Mouse (Mus musculus) embryonic facial prominence, embryonic 12.5 days (tissue): ENCODE results near the gene Bend4. TPM values are rescaled to one million over a fixed set of nuclear protein-coding genes. Genes with fewer than 3 reads are reported as not detected.

Source experiments
- ATAC-seq: fragments of 200-750 bp; cut with Nextera tagmentation; 2 replicates; pipeline ENCODE4 v1.8.0; 2017; ENCODE audit not compliant: insufficient number of reproducible peaks, insufficient read depth, low FRiP score, low TSS enrichment
- H3K27ac ChIP-seq: fragments of 300-500 bp; sonication (generic); 2 replicates; pipeline ENCODE4 v1.5.1; 2016; ENCODE audit warnings: mild to moderate bottlenecking
- H3K27me3 ChIP-seq: fragments of 300-500 bp; sonication (generic); 2 replicates; pipeline ENCODE4 v1.6.1; 2016; ENCODE audit warnings: mild to moderate bottlenecking, moderate library complexity
- H3K36me3 ChIP-seq: fragments of 300-500 bp; sonication (generic); 2 replicates; pipeline ENCODE4 v1.6.1; 2016; ENCODE audit warnings: mild to moderate bottlenecking
- H3K4me1 ChIP-seq: fragments of 300-500 bp; sonication (generic); 2 replicates; pipeline ENCODE4 v1.6.1; 2016
- H3K4me2 ChIP-seq: fragments of 300-500 bp; sonication (generic); replicated peaks from 2 replicates; pipeline ENCODE4 v1.6.1; 2016; ENCODE audit warnings: mild to moderate bottlenecking, moderate library complexity
- H3K4me3 ChIP-seq: fragments of 300-500 bp; sonication (generic); 2 replicates; pipeline ENCODE4 v1.5.1; 2016; ENCODE audit warnings: mild to moderate bottlenecking
- H3K9ac ChIP-seq: fragments of 300-500 bp; sonication (generic); 2 replicates; pipeline ENCODE4 v1.6.1; 2016; ENCODE audit warnings: mild to moderate bottlenecking, moderate library complexity
- H3K9me3 ChIP-seq: fragments of 300-500 bp; sonication (generic); 2 replicates; pipeline ENCODE4 v1.6.1; 2016; ENCODE audit warnings: mild to moderate bottlenecking, moderate library complexity
- WGBS: fragments of 180-500 bp; shearing (Covaris S2); methylation state at CpG from one replicate; pipeline ENCODE4 v1.1.7; 2016; 5-methylcytosine and 5-hydroxymethylcytosine counted together
- polyA plus RNA-seq: library from polyadenylated mRNA; unstranded; fragments of >200 nt; fragmentation: Nextera tagmentation; extraction: Ambion mirVana; gene quantifications from 2 replicates; pipeline ENCODE4 v1.2.1, GENCODE M21; 2016

Bend4 gene
- polyA plus RNA-seq, 1 experiment from 2014 or later = 4.5 TPM

DNA sequence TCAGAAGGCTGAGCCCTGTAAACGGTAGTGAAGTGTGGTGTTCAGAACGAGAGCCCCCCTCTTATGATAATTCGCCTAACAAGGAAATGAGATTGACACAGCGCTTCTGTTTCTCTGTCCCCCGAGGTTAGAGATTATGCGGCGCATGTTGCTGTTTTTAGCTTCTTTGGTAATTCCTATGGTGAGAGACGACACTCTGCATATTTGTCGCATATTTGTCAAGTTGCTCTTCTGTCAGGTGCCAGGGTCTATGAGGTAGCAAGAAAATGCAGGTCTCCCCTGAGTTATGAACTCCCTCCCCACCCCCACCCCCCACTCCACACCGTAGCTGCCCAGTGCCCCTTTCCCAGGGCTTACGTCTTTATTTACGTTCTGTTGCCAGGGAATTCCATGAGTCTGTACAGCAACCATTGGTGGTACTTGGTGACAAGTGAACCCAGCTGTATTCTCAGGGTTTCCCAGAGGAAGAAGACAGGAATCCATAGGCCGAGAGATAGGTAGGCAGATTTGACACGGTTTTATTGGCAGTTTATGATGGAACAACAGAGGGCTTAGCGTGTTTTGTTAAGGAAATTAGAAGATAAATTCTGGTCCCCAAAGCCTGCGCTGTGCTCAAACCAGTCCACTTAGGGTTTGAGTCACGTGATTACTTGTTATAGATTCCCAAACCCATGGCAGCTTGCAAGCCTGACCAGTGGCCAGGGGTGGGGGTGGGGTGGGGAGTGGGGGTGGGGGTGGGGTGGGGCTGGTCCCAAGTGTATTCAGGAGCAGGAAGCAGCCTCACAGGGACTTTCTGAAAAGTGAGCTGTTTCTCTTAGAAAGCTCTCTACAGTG is 16.3 kb upstream of the Bend4 start:
- ATAC-seq = no peak; the same call in 1 of the 2 replicates

DNA sequence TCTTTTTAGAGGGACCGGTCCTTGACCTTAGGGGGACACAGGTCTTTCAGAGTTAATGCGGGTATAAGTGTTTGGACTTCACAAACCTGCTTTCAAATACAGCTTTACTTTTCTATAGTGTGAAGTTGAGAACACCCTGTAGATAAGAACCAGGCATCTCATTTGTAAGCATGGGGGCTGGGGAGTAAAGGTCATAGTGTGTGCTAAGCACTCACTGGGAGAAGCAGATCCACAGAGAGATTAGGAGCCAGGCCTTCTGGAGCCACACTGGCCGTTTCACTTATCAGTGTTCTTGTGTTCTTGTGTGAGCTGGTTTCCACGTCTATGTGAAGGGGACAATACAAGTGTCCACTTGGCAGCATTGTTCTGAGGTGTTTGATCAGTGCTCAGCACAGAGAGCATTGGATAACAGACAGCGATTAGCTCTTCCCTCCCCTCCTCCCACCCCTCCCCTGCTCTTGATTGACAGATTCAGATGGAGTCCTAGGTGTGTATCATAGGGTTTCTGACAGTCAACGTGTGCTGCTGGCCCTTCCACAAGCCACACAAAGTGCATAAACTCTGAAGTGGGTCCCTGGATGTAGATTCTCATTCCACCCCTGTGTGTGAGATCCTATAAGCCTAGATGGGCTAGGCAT is 14.8 kb upstream of the Bend4 start:
- WGBS = 55% methylated on average over 6 of the region's 6 CpGs
- Histone ChIP-seq H3K27me3 (no peaks in the 10 kb centered on the region; the same call in 1 of the 2 replicates), H3K4me2 (no peak overlapping the region), H3K4me1 (peaks cover 8% of the 10 kb centered on the region), H3K9me3 (no peaks in the 10 kb centered on the region), H3K36me3 (no peaks in the 10 kb centered on the region), H3K4me3 (no peak overlapping the region), H3K27ac (no peak overlapping the region), H3K9ac (no peak overlapping the region)
- ATAC-seq = no peak

More for the DNA sequence above, 16.3 kb upstream of the Bend4 start:
- Histone ChIP-seq H3K27ac (no peak overlapping the region), H3K36me3 (no peaks in the 10 kb centered on the region), H3K4me3 (no peak overlapping the region), H3K4me1 (peaks cover 8% of the 10 kb centered on the region), H3K27me3 (no peaks in the 10 kb centered on the region; the same call in 1 of the 2 replicates), H3K4me2 (0 out of 2 replicates have a peak overlapping the region, but pooled peaks have one; percentile 13), H3K9ac (no peak overlapping the region), H3K9me3 (no peaks in the 10 kb centered on the region)
- 22% methylated on average over 17 of the region's 17 CpGs for WGBS

DNA sequence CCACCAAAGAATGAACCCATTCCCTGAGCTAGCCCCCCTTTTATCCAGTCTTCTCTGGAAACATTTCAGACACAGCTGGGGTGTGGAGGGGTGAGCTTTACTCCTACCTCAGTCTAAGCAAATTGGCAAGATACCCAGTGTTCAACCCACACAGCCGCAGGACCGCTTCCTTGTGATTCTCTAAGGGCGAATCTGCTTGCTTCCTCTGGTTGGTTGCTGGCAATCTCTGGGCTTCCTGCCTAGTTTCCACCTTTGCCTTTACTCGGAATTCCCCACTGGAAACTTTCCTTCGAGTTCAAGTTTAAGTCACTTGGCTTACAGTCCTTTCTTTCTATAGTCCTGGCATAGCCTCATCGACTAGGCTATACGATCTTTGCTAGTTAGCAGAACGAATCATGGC is 12.5 kb upstream of the Bend4 start:
- no peaks in the 10 kb centered on the region for H3K9me3 ChIP-seq
- peaks cover 8% of the 10 kb centered on the region for H3K4me1 ChIP-seq
- no peak overlapping the region for H3K4me3 ChIP-seq
- ATAC-seq = no peak
- no peak overlapping the region for H3K9ac ChIP-seq
- WGBS = 91% methylated on average over 8 of the region's 8 CpGs
- H3K4me2 ChIP-seq = no peak overlapping the region
- no peak overlapping the region for H3K27ac ChIP-seq
- H3K27me3 ChIP-seq = no peaks in the 10 kb centered on the region; the same call in 1 of the 2 replicates
- no peaks in the 10 kb centered on the region for H3K36me3 ChIP-seq

DNA sequence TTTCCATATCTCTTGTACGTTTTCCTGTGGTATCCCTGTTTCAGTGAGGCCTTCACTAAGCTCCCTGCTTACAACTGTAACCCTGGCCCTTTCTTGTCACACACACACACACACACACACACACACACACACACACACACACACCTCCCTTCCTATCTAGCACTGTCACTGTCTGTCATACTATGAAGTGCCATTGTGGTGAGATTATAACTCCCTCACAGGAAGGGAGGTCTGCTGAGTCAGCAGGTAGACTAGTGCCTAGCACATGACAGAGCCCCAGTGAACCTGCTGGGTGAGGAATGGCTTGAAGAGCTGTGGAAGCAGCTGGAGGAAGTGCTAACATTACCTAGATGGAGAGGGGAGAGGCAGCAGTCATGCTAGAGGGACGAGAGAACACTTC is 9.3 kb upstream of the Bend4 start:
- Histone ChIP-seq H3K36me3 (no peaks in the 10 kb centered on the region), H3K4me2 (no peak overlapping the region), H3K4me1 (no peaks in the 10 kb centered on the region), H3K27ac (no peak overlapping the region), H3K9me3 (no peaks in the 10 kb centered on the region), H3K9ac (no peak overlapping the region), H3K27me3 (no peaks in the 10 kb centered on the region), H3K4me3 (no peak overlapping the region)
- 39% methylated on average over 2 of the region's 2 CpGs for WGBS
- no peak for ATAC-seq

- H3K36me3 ChIP-seq = no peaks in the 10 kb centered on the region
- 0 out of 2 replicates have a peak overlapping the region, but pooled peaks have one; percentile 36 for H3K27ac ChIP-seq
- H3K4me1 ChIP-seq = peaks cover 5% of the 10 kb centered on the region; the same call in 1 of the 2 replicates
- peaks cover 19% of the 10 kb centered on the region for H3K27me3 ChIP-seq
- peak overlapping the region; percentile 64 for H3K4me3 ChIP-seq
- peak; percentile 43; the same call in 1 of the 2 replicates for ATAC-seq
- under 1% methylated on average over 93 of the region's 121 CpGs for WGBS
- H3K9me3 ChIP-seq = no peaks in the 10 kb centered on the region
- peak overlapping the region; percentile 70 for H3K9ac ChIP-seq
- peak overlapping the region; percentile 83 for H3K4me2 ChIP-seq
Measured at GRCm38 (mm10) chr5:67426478-67427442, 1.4 kb downstream of the Bend4 start.

DNA sequence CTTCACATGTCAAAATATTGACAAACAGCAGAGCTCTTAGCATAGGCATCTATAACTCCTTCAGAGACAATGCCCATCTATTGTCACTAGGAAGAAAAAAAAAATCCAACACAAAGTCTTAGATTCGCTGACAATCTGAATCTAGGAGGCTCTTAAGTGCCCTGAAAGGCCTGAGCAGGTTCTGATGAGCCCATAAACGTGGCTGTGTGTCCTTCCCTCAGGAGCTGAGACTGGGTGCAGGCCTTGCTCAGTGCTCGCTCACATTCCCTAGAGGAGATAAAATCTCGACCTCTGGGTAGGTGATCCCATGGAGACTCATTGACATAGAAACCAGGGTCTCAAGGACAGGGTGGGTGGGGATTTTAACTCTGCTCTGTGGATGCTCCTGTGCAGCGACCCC is 2.1 kb downstream of the Bend4 start:
- no peak overlapping the region for H3K27ac ChIP-seq
- peak overlapping the region; percentile 64 for H3K4me3 ChIP-seq
- ATAC-seq = no peak
- peak overlapping the region; percentile 70; the same call in 1 of the 2 replicates for H3K9ac ChIP-seq
- no peaks in the 10 kb centered on the region for H3K36me3 ChIP-seq
- H3K4me2 ChIP-seq = peak overlapping the region; percentile 83
- H3K4me1 ChIP-seq = peaks cover 5% of the 10 kb centered on the region; the same call in 1 of the 2 replicates
- whole genome bisulfite sequencing = 19% methylated on average over 5 of the region's 5 CpGs
- no peaks in the 10 kb centered on the region for H3K9me3 ChIP-seq
- H3K27me3 ChIP-seq = peaks cover 19% of the 10 kb centered on the region

- no peak for ATAC-seq
Measured at GRCm38 (mm10) chr5:67424636-67425035, 3.5 kb downstream of the Bend4 start.

GRCm38 (mm10) chr5:67423963-67424362 is 4.1 kb downstream of the Bend4 start:
- no peaks in the 10 kb centered on the region for H3K36me3 ChIP-seq
- ATAC-seq = no peak
- no peak overlapping the region for H3K4me2 ChIP-seq
- H3K4me1 ChIP-seq = peaks cover 5% of the 10 kb centered on the region; the same call in 1 of the 2 replicates
- H3K9me3 ChIP-seq = no peaks in the 10 kb centered on the region
- 87% methylated on average over 2 of the region's 2 CpGs for WGBS
- H3K9ac ChIP-seq = no peak overlapping the region
- no peak overlapping the region for H3K4me3 ChIP-seq
- H3K27ac ChIP-seq = no peak overlapping the region
- peaks cover 19% of the 10 kb centered on the region for H3K27me3 ChIP-seq

More at GRCm38 (mm10) chr5:67424636-67425035, 3.5 kb downstream of the Bend4 start:
- Histone ChIP-seq H3K4me1 (peaks cover 5% of the 10 kb centered on the region; the same call in 1 of the 2 replicates), H3K4me2 (no peak overlapping the region), H3K4me3 (no peak overlapping the region), H3K9me3 (no peaks in the 10 kb centered on the region), H3K27me3 (peaks cover 19% of the 10 kb centered on the region), H3K36me3 (no peaks in the 10 kb centered on the region), H3K9ac (no peak overlapping the region), H3K27ac (no peak overlapping the region)
- WGBS = 46% methylated on average over 3 of the region's 3 CpGs

- Histone ChIP-seq H3K27ac (no peak overlapping the region), H3K9ac (no peak overlapping the region), H3K9me3 (no peaks in the 10 kb centered on the region), H3K4me2 (no peak overlapping the region), H3K27me3 (peaks cover 18% of the 10 kb centered on the region), H3K4me3 (no peak overlapping the region), H3K4me1 (peaks cover 5% of the 10 kb centered on the region; the same call in 1 of the 2 replicates), H3K36me3 (no peaks in the 10 kb centered on the region)
- WGBS = 66% methylated on average over 9 of the region's 9 CpGs
- ATAC-seq = no peak
Measured at GRCm38 (mm10) chr5:67423326-67423725, 4.8 kb downstream of the Bend4 start.

- ATAC-seq = no peak
- H3K4me2 ChIP-seq = no peak overlapping the region
- no peaks in the 10 kb centered on the region for H3K4me1 ChIP-seq
- H3K27me3 ChIP-seq = no peaks in the 10 kb centered on the region
- H3K9me3 ChIP-seq = no peaks in the 10 kb centered on the region
- WGBS = 83% methylated on average over 4 of the region's 4 CpGs
- no peak overlapping the region for H3K9ac ChIP-seq
- no peak overlapping the region for H3K4me3 ChIP-seq
- H3K27ac ChIP-seq = no peak overlapping the region
- H3K36me3 ChIP-seq = 0 out of 2 replicates have a peak, but pooled peaks cover 4% of the 10 kb centered on the region
Measured at GRCm38 (mm10) chr5:67419407-67419806, 8.7 kb downstream of the Bend4 start.

GRCm38 (mm10) chr5:67411475-67411874 is 16.6 kb downstream of the Bend4 start:
- Histone ChIP-seq H3K36me3 (no peaks in the 10 kb centered on the region), H3K4me3 (no peak overlapping the region), H3K4me2 (no peak overlapping the region), H3K9me3 (no peaks in the 10 kb centered on the region), H3K27ac (no peak overlapping the region), H3K27me3 (no peaks in the 10 kb centered on the region), H3K9ac (no peak overlapping the region), H3K4me1 (no peaks in the 10 kb centered on the region)
- ATAC-seq = no peak
- WGBS = 71% methylated on average over 7 of the region's 7 CpGs
